In the genomic region with DNA sequence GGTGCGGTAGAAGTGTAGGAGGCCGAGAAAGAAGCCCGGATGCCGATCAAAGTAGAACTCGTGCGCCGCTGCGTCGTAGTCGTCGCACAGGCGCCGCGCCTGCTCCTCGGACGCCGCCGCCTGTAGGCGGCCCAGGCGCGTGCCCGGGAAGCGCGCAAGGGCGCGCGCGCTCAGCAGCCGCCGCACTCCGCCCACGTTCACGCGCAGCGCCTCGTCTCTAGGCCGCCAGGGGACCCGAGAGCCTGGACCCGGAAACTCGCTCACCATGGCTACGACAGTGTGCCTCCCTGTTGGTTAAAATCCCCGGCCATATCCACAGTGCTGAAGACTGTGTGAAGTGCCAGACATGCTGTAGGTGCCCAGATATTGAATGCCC, we compare ENCODE assay signal across 7 mouse cellular contexts. TPM values are rescaled to one million over a fixed set of nuclear protein-coding genes. Genes with fewer than 3 reads are reported as not detected.
A peak's percentile ranks its signal among the peaks of the same experiment; 100 is the strongest.
DNase-seq lines count a peak whose midpoint lies in the region; ATAC-seq and TF ChIP-seq lines count a peak whose summit lies in the region.

No protein-coding gene starts in this region.

- no peak for TF ChIP-seq CTCF in lung, postnatal 0 days (IDR thresholded peaks at IDR 0.05)

- 0 out of 2 replicates have a peak, but pooled peaks cover 7% of the 10 kb centered on the region for H3K4me1 ChIP-seq in lung, postnatal 0 days (ENCODE audit: insufficient read depth, low read depth, low read length)
- H3K4me1 ChIP-seq in hindbrain, embryonic 16.5 days (ENCODE audit: control insufficient read depth, insufficient read depth, low read depth, low read length): peaks cover 18% of the 10 kb centered on the region
- H3K4me1 ChIP-seq in midbrain, embryonic 10.5 days: peaks cover 34% of the 10 kb centered on the region

- no peaks in the 10 kb centered on the region for H3K9me3 ChIP-seq in lung, postnatal 0 days (ENCODE audit: low read length)
- H3K9me3 ChIP-seq in hindbrain, embryonic 16.5 days (ENCODE audit: control insufficient read depth, low read length): no peaks in the 10 kb centered on the region; the same call in 1 of the 2 replicates
- H3K9me3 ChIP-seq in midbrain, embryonic 10.5 days (replicated peaks): no peaks in the 10 kb centered on the region

- WGBS in lung, postnatal 0 days: 9% methylated on average over 40 of the region's 42 CpGs
- 7% methylated on average over 37 of the region's 42 CpGs for WGBS in hindbrain, embryonic 16.5 days
- WGBS in midbrain, embryonic 10.5 days: 9% methylated on average over 42 of the region's 42 CpGs

- H3K36me3 ChIP-seq in lung, postnatal 0 days (ENCODE audit: insufficient read depth, low read length): no peaks in the 10 kb centered on the region
- no peaks in the 10 kb centered on the region for H3K36me3 ChIP-seq in hindbrain, embryonic 16.5 days (ENCODE audit: control insufficient read depth, insufficient read depth, low read length)
- H3K36me3 ChIP-seq in midbrain, embryonic 10.5 days: no peaks in the 10 kb centered on the region

- no peak for TF ChIP-seq EP300 in lung, postnatal 0 days (IDR thresholded peaks at IDR 0.05)

- 0 out of 2 replicates have a peak, but pooled peaks have one; percentile 9 for ATAC-seq in lung, postnatal 0 days
- ATAC-seq in hindbrain, embryonic 16.5 days: peak; percentile 62
- no peak for ATAC-seq in erythroid progenitor cell, adult 5-6 weeks (replicated peaks; ENCODE audit: low FRiP score, poor library complexity, severe bottlenecking)

- H3K9ac ChIP-seq in lung, postnatal 0 days (replicated peaks; ENCODE audit: low read depth): no peak overlapping the region
- no peak overlapping the region; the same call in 1 of the 2 replicates for H3K9ac ChIP-seq in hindbrain, embryonic 16.5 days (ENCODE audit: low read depth, low read length)

- H3K27ac ChIP-seq in lung, postnatal 0 days (ENCODE audit: low read length): no peak overlapping the region
- H3K27ac ChIP-seq in hindbrain, embryonic 16.5 days (ENCODE audit: low read depth, low read length): no peak overlapping the region
- no peak overlapping the region for H3K27ac ChIP-seq in midbrain, embryonic 10.5 days (replicated peaks)

- no peak for DNase-seq in lung, postnatal 0 days (ENCODE audit: low spot score)
- no peak for DNase-seq in lung, postnatal 36 days
- peak; percentile 54 for DNase-seq in embryo, embryonic 11 days
- peak; percentile 22 for DNase-seq in midbrain, embryonic 10.5 days (ENCODE audit: low spot score)
- DNase-seq in lung, postnatal 4 days: no peak

- H3K27me3 ChIP-seq in lung, postnatal 0 days (replicated peaks; ENCODE audit: insufficient read depth, low read length): peaks cover 43% of the 10 kb centered on the region
- peaks cover 52% of the 10 kb centered on the region for H3K27me3 ChIP-seq in hindbrain, embryonic 16.5 days (replicated peaks; ENCODE audit: control insufficient read depth, insufficient read depth, low read length)
- peaks cover 92% of the 10 kb centered on the region for H3K27me3 ChIP-seq in midbrain, embryonic 10.5 days (ENCODE audit: low read depth, poor library complexity, severe bottlenecking)

- H3K4me3 ChIP-seq in lung, postnatal 0 days (ENCODE audit: low read depth, low read length): peak overlapping the region; percentile 10; the same call in 1 of the 2 replicates
- H3K4me3 ChIP-seq in hindbrain, embryonic 16.5 days (ENCODE audit: low read length): peak overlapping the region; percentile 46
- peak overlapping the region; percentile 48 for H3K4me3 ChIP-seq in midbrain, embryonic 10.5 days

- peak overlapping the region; percentile 36; the same call in 1 of the 2 replicates for H3K4me2 ChIP-seq in lung, postnatal 0 days (replicated peaks; ENCODE audit: low read depth, low read length)
- peak overlapping the region; percentile 74 for H3K4me2 ChIP-seq in hindbrain, embryonic 16.5 days (ENCODE audit: low read length)

RNA-seq across cellular contexts. Expression of gene Kcns1, which starts 2.4 kb away (rescaled TPM):
- polyA plus RNA-seq in lung, postnatal 0 days (2015; fragmentation: Nextera tagmentation; extraction: Ambion mirVana): not detected in 2 replicates
- polyA plus RNA-seq in hindbrain, embryonic 16.5 days (2015; fragmentation: Nextera tagmentation; extraction: Ambion mirVana): 2.4 and 3.1 TPM in 2 replicates
- polyA plus RNA-seq in midbrain, embryonic 10.5 days (2016; fragmentation: Nextera tagmentation; extraction: Ambion mirVana): 0.06 TPM in 1 of 2 replicates, not detected in the other
- not detected in 2 replicates for total RNA-seq in erythroid progenitor cell, adult 5-6 weeks (2015; ENCODE audit: low replicate concordance)
- not detected in 2 replicates for total RNA-seq in erythroid progenitor cell, adult 5-6 weeks (2017; ENCODE audit: low replicate concordance)

RNA-seq across cellular contexts. Expression of gene Wfdc5, which starts 14.0 kb away (rescaled TPM):
- polyA plus RNA-seq in lung, postnatal 0 days (2015; fragmentation: Nextera tagmentation; extraction: Ambion mirVana): 0.15 and 0.18 TPM in 2 replicates
- not detected in 2 replicates for polyA plus RNA-seq in hindbrain, embryonic 16.5 days (2015; fragmentation: Nextera tagmentation; extraction: Ambion mirVana)
- polyA plus RNA-seq in midbrain, embryonic 10.5 days (2016; fragmentation: Nextera tagmentation; extraction: Ambion mirVana): not detected in 2 replicates
- not detected in 2 replicates for total RNA-seq in erythroid progenitor cell, adult 5-6 weeks (2015; ENCODE audit: low replicate concordance)
- not detected in 2 replicates for total RNA-seq in erythroid progenitor cell, adult 5-6 weeks (2017; ENCODE audit: low replicate concordance)

RNA-seq across cellular contexts. Expression of gene Wfdc12, which starts 21.8 kb away (rescaled TPM):
- polyA plus RNA-seq in lung, postnatal 0 days (2015; fragmentation: Nextera tagmentation; extraction: Ambion mirVana): 0.26 TPM in 1 of 2 replicates, not detected in the other
- not detected in 2 replicates for polyA plus RNA-seq in hindbrain, embryonic 16.5 days (2015; fragmentation: Nextera tagmentation; extraction: Ambion mirVana)
- polyA plus RNA-seq in midbrain, embryonic 10.5 days (2016; fragmentation: Nextera tagmentation; extraction: Ambion mirVana): not detected in 2 replicates
- not detected in 2 replicates for total RNA-seq in erythroid progenitor cell, adult 5-6 weeks (2015; ENCODE audit: low replicate concordance)
- total RNA-seq in erythroid progenitor cell, adult 5-6 weeks (2017; ENCODE audit: low replicate concordance): not detected in 2 replicates

RNA-seq across cellular contexts. Expression of gene Wfdc15a, which starts 31.4 kb away (rescaled TPM):
- polyA plus RNA-seq in lung, postnatal 0 days (2015; fragmentation: Nextera tagmentation; extraction: Ambion mirVana): not detected in 2 replicates
- not detected in 2 replicates for polyA plus RNA-seq in hindbrain, embryonic 16.5 days (2015; fragmentation: Nextera tagmentation; extraction: Ambion mirVana)
- polyA plus RNA-seq in midbrain, embryonic 10.5 days (2016; fragmentation: Nextera tagmentation; extraction: Ambion mirVana): not detected in 2 replicates
- total RNA-seq in erythroid progenitor cell, adult 5-6 weeks (2015; ENCODE audit: low replicate concordance): not detected in 2 replicates
- total RNA-seq in erythroid progenitor cell, adult 5-6 weeks (2017; ENCODE audit: low replicate concordance): not detected in 2 replicates

RNA-seq across cellular contexts. Expression of gene Wfdc15b, which starts 52.9 kb away (rescaled TPM):
- not detected in 2 replicates for polyA plus RNA-seq in lung, postnatal 0 days (2015; fragmentation: Nextera tagmentation; extraction: Ambion mirVana)
- polyA plus RNA-seq in hindbrain, embryonic 16.5 days (2015; fragmentation: Nextera tagmentation; extraction: Ambion mirVana): not detected in 2 replicates
- not detected in 2 replicates for polyA plus RNA-seq in midbrain, embryonic 10.5 days (2016; fragmentation: Nextera tagmentation; extraction: Ambion mirVana)
- total RNA-seq in erythroid progenitor cell, adult 5-6 weeks (2015; ENCODE audit: low replicate concordance): not detected in 2 replicates
- total RNA-seq in erythroid progenitor cell, adult 5-6 weeks (2017; ENCODE audit: low replicate concordance): not detected in 2 replicates

Comparison
In these comparisons a context has a peak if more than half of its experiments do, and no peak if none do; other contexts are left out.
1. DNase-seq: peak in embryo, embryonic 11 days (single experiment) and midbrain, embryonic 10.5 days (single experiment); none in lung, postnatal 0 days (single experiment), lung, postnatal 36 days (single experiment) and lung, postnatal 4 days (0 of 2).
2. Peak in every context shown above with its lines, with median percentiles within 50 percentile points of each other: H3K4me3 ChIP-seq.